Mouse (Mus musculus) limb, embryonic 15.5 days (tissue): ENCODE measurements around the gene Arhgef12. TPM values are rescaled to one million over a fixed set of nuclear protein-coding genes. Genes with fewer than 3 reads are reported as not detected.
"Not testable (repeated sequence)": the region's sequence is repeated elsewhere in the genome, so short reads cannot be mapped to it uniquely, and the experiment has no call there.

ENCODE experiments used
- ATAC-seq: fragments of 200-750 bp; cut with Nextera tagmentation; 2 replicates; pipeline ENCODE4 v1.8.0; 2017; ENCODE audit warnings: low read depth, moderate TSS enrichment; ENCODE audit not compliant: insufficient number of reproducible peaks, low FRiP score, low TSS enrichment
- H3K27ac ChIP-seq: fragments of 300-500 bp; sonication (generic); 2 replicates; pipeline ENCODE4 v1.5.1; 2015; ENCODE audit warnings: moderate library complexity, mild to moderate bottlenecking, inconsistent platforms
- H3K27me3 ChIP-seq: fragments of 300-500 bp; sonication (generic); 2 replicates; pipeline ENCODE4 v1.6.1; 2015; ENCODE audit warnings: inconsistent platforms
- H3K36me3 ChIP-seq: fragments of 300-500 bp; sonication (generic); 2 replicates; pipeline ENCODE4 v1.6.1; 2015; ENCODE audit warnings: inconsistent platforms
- H3K4me1 ChIP-seq: fragments of 300-500 bp; sonication (generic); 2 replicates; pipeline ENCODE4 v1.6.1; 2015; ENCODE audit warnings: inconsistent platforms
- H3K4me2 ChIP-seq: fragments of 300-500 bp; sonication (generic); 2 replicates; pipeline ENCODE4 v1.6.1; 2015; ENCODE audit warnings: mild to moderate bottlenecking, inconsistent platforms
- H3K4me3 ChIP-seq: fragments of 300-500 bp; sonication (generic); 2 replicates; pipeline ENCODE4 v1.5.1; 2015; ENCODE audit warnings: mild to moderate bottlenecking, inconsistent platforms
- H3K9ac ChIP-seq: fragments of 300-500 bp; sonication (generic); 2 replicates; pipeline ENCODE4 v1.6.1; 2015; ENCODE audit warnings: inconsistent platforms
- H3K9me3 ChIP-seq: fragments of 300-500 bp; sonication (generic); 2 replicates; pipeline ENCODE4 v1.6.1; 2016; ENCODE audit warnings: inconsistent platforms
- WGBS: fragments of 180-500 bp; shearing (Covaris S2); methylation state at CpG from one replicate; pipeline ENCODE4 v1.1.7; 2015; 5-methylcytosine and 5-hydroxymethylcytosine counted together
- polyA plus RNA-seq: library from polyadenylated mRNA; unstranded; fragments of >200 nt; fragmentation: Nextera tagmentation; extraction: Ambion mirVana; gene quantifications from 2 replicates; pipeline ENCODE4 v1.2.1, GENCODE M21; 2015

The Arhgef12 gene
- polyA plus RNA-seq, 1 experiment from 2014 or later, result 13.2 TPM

DNA sequence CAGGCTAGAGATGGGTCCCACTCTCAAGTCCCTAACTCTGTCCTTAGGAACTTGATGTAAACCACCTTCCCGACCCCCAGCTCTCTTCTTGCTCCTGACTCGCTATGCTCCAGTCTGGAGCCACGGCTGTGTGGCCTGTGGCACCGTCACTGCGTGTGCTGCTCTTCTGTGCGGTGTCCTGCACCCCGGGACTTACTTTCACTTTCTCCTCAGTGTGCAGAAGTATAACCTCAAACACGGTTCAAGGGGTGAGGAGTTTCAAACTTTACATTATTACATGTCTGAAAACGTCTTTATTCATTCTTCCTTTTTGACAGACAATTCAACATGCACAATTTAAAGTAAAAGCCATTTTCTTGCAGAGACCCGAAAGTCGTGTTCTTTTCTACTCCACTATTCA lies 111.7 kb downstream of the Arhgef12 start:
- no peak overlapping the region for H3K9ac ChIP-seq
- H3K4me1 ChIP-seq, result no peaks in the 10 kb centered on the region
- ATAC-seq, result no peak
- 94% methylated on average over 11 of the region's 11 CpGs for WGBS
- no peaks in the 10 kb centered on the region for H3K27me3 ChIP-seq
- no peak overlapping the region for H3K4me3 ChIP-seq
- H3K4me2 ChIP-seq, result no peak overlapping the region
- no peaks in the 10 kb centered on the region for H3K9me3 ChIP-seq
- H3K36me3 ChIP-seq, result peaks cover 79% of the 10 kb centered on the region
- no peak overlapping the region for H3K27ac ChIP-seq

- ATAC-seq, result no peak
- no peak overlapping the region for H3K4me2 ChIP-seq
- H3K4me3 ChIP-seq, result no peak overlapping the region
- H3K4me1 ChIP-seq, result no peaks in the 10 kb centered on the region
- H3K27me3 ChIP-seq, result no peaks in the 10 kb centered on the region
- H3K36me3 ChIP-seq, result peaks cover 80% of the 10 kb centered on the region
- WGBS, result 85% methylated on average over 4 of the region's 4 CpGs
- H3K9me3 ChIP-seq, result no peaks in the 10 kb centered on the region
- no peak overlapping the region for H3K27ac ChIP-seq
- no peak overlapping the region for H3K9ac ChIP-seq
Observed at GRCm38 (mm10) chr9:42994708-42995107, 112.3 kb downstream of the Arhgef12 start.

- Histone ChIP-seq H3K36me3 (peaks cover 77% of the 10 kb centered on the region), H3K4me3 (no peak overlapping the region), H3K4me2 (no peak overlapping the region), H3K9ac (no peak overlapping the region), H3K9me3 (no peaks in the 10 kb centered on the region), H3K4me1 (no peaks in the 10 kb centered on the region), H3K27ac (no peak overlapping the region), H3K27me3 (no peaks in the 10 kb centered on the region)
- no peak for ATAC-seq
- WGBS, result 79% methylated on average over 4 of the region's 4 CpGs
Observed at GRCm38 (mm10) chr9:42993659-42994058, 113.4 kb downstream of the Arhgef12 start.

DNA sequence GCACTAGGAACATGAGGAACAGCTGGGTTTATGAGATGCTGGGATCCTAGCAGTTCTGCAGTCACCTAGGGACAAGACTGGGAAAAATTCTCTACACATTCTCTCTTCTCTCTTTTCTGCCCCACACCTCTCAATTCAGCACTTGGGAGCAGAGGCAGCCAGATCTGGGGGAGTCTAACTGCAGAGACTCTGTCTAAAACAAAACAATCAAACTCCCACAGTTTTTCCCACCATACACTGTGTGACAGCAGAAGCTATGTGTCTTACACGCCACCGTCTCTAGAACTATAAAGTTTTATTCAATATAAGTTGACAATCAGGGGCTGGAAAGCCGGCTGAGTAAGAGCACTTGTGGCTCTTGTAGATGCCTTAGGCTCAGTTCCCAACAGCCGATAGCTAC lies 119.1 kb downstream of the Arhgef12 start:
- no peaks in the 10 kb centered on the region for H3K9me3 ChIP-seq
- no peaks in the 10 kb centered on the region for H3K27me3 ChIP-seq
- no peak overlapping the region for H3K4me2 ChIP-seq
- no peak overlapping the region for H3K27ac ChIP-seq
- 79% methylated on average over 4 of the region's 4 CpGs for WGBS
- no peak overlapping the region for H3K4me3 ChIP-seq
- no peak for ATAC-seq
- peaks cover 66% of the 10 kb centered on the region for H3K36me3 ChIP-seq
- H3K9ac ChIP-seq, result no peak overlapping the region
- no peaks in the 10 kb centered on the region for H3K4me1 ChIP-seq

- no peak for ATAC-seq
- Histone ChIP-seq H3K4me2 (no peak overlapping the region), H3K27me3 (no peaks in the 10 kb centered on the region), H3K4me1 (peaks cover 2% of the 10 kb centered on the region; the same call in 1 of the 2 replicates), H3K9me3 (no peaks in the 10 kb centered on the region), H3K4me3 (no peak overlapping the region), H3K36me3 (peaks cover 62% of the 10 kb centered on the region), H3K27ac (peak overlapping the region; percentile 54; the same call in 1 of the 2 replicates), H3K9ac (no peak overlapping the region)
- 58% methylated on average over 11 of the region's 11 CpGs for WGBS
Observed at GRCm38 (mm10) chr9:42968894-42969521, 138.0 kb downstream of the Arhgef12 start.

DNA sequence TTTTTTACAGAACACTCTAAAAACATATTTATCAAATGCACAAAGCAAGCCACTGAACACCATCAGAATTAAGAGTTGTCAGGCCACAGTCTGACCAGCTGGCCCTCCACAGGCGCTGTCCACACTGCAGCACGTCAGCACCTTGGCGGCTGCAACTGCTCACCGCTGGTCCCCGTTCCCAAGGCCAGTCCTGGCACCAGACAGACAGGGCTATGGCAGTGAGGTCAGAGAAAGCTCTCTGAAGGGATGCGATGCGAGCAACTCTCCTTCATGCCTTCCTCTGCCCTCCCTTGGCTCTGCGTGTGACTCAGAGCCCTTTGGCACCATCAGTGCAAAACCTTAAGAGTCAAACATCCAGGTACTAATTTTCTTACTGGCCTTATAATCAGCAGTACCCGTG lies 139.3 kb downstream of the Arhgef12 start:
- H3K4me2 ChIP-seq, result no peak overlapping the region
- H3K4me3 ChIP-seq, result no peak overlapping the region
- peaks cover 2% of the 10 kb centered on the region; the same call in 1 of the 2 replicates for H3K4me1 ChIP-seq
- H3K36me3 ChIP-seq, result peaks cover 53% of the 10 kb centered on the region
- no peak for ATAC-seq
- H3K27ac ChIP-seq, result no peak overlapping the region
- H3K9me3 ChIP-seq, result no peaks in the 10 kb centered on the region
- WGBS, result 82% methylated on average over 9 of the region's 9 CpGs
- no peak overlapping the region for H3K9ac ChIP-seq
- H3K27me3 ChIP-seq, result no peaks in the 10 kb centered on the region

DNA sequence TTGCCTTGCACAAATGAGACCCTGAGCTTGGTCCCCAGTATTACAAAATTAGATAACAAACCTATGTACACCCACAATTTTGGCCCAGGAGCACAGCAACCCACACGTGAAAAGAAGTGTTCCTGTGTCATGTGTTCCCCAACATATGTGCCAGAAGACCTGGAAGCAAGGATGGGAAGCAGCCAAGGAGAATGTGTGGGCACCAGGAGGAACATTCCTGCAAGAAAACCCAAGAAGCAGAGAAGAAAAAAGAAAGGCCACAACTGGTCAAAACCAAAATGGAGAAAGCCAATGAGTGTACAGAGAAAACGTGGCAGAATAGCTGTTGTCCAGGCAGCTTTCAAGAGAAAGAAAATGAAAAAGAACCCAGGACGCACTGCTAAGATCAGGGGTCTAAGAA lies 142.2 kb downstream of the Arhgef12 start:
- not testable (repeated sequence) for H3K4me2 ChIP-seq, ATAC-seq, H3K9ac ChIP-seq, H3K27ac ChIP-seq, H3K4me3 ChIP-seq, H3K4me1 ChIP-seq, H3K27me3 ChIP-seq, H3K9me3 ChIP-seq
- H3K36me3 ChIP-seq, result peaks cover 29% of the 10 kb centered on the region
- WGBS, result 83% methylated on average over 3 of the region's 3 CpGs

- no peak for ATAC-seq
- H3K36me3 ChIP-seq, result peaks cover 25% of the 10 kb centered on the region
Observed at GRCm38 (mm10) chr9:42964366-42964765, 142.7 kb downstream of the Arhgef12 start.

GRCm38 (mm10) chr9:42962506-42962905 lies 144.5 kb downstream of the Arhgef12 start:
- Histone ChIP-seq H3K4me3 (no peak overlapping the region), H3K27me3 (0 out of 2 replicates have a peak, but pooled peaks cover 4% of the 10 kb centered on the region), H3K9me3 (no peaks in the 10 kb centered on the region), H3K4me2 (no peak overlapping the region), H3K36me3 (peaks cover 11% of the 10 kb centered on the region; the same call in 1 of the 2 replicates), H3K27ac (no peak overlapping the region), H3K9ac (no peak overlapping the region), H3K4me1 (peaks cover 2% of the 10 kb centered on the region; the same call in 1 of the 2 replicates)
- ATAC-seq, result no peak
- 79% methylated on average over 6 of the region's 6 CpGs for WGBS

More at GRCm38 (mm10) chr9:42964366-42964765, 142.7 kb downstream of the Arhgef12 start:
- Histone ChIP-seq H3K9ac (no peak overlapping the region), H3K9me3 (no peaks in the 10 kb centered on the region), H3K27ac (peak overlapping the region; percentile 40; the same call in 1 of the 2 replicates), H3K4me2 (no peak overlapping the region), H3K4me1 (peaks cover 2% of the 10 kb centered on the region; the same call in 1 of the 2 replicates), H3K27me3 (no peaks in the 10 kb centered on the region), H3K4me3 (no peak overlapping the region)
- WGBS, result 58% methylated on average over 12 of the region's 12 CpGs

- WGBS, result 52% methylated on average over 7 of the region's 7 CpGs
- no peaks in the 10 kb centered on the region for H3K9me3 ChIP-seq
- no peak overlapping the region for H3K9ac ChIP-seq
- no peak overlapping the region for H3K4me2 ChIP-seq
- no peak overlapping the region for H3K4me3 ChIP-seq
- no peak for ATAC-seq
- H3K27me3 ChIP-seq, result 0 out of 2 replicates have a peak, but pooled peaks cover 4% of the 10 kb centered on the region
- H3K27ac ChIP-seq, result no peak overlapping the region
- H3K36me3 ChIP-seq, result no peaks in the 10 kb centered on the region
- H3K4me1 ChIP-seq, result no peaks in the 10 kb centered on the region
Observed at GRCm38 (mm10) chr9:42958401-42958800, 148.6 kb downstream of the Arhgef12 start.

GRCm38 (mm10) chr9:42948381-42948780 lies 158.7 kb downstream of the Arhgef12 start:
- 67% methylated on average over 1 of the region's 1 CpGs for WGBS

DNA sequence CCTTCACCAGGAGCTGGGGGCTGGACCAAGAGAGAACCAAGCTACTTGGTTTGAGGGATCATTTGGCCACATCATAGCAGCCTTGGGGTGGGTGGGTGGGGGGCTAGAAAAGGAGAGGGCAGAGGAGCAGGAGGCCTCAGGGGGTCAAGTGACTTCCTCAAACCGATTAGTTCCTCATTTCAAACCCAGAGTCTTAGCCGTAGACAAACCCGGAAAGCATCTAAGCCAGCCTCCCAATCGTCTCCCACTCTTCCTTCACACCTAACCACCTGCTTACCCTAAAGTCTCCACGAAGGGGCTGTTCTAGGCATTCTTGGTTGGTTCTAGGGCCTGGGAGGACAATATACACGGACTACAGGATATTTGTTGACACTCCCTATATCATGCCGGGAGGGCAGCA lies 161.9 kb downstream of the Arhgef12 start:
- ATAC-seq, result no peak
- Histone ChIP-seq H3K4me1 (peaks cover 19% of the 10 kb centered on the region), H3K9me3 (no peaks in the 10 kb centered on the region), H3K4me2 (no peak overlapping the region), H3K4me3 (no peak overlapping the region), H3K27me3 (peaks cover 40% of the 10 kb centered on the region), H3K27ac (no peak overlapping the region), H3K9ac (no peak overlapping the region), H3K36me3 (no peaks in the 10 kb centered on the region)
- WGBS, result 76% methylated on average over 7 of the region's 7 CpGs

More at GRCm38 (mm10) chr9:42948381-42948780, 158.7 kb downstream of the Arhgef12 start:
- Histone ChIP-seq H3K4me3 (no peak overlapping the region), H3K27me3 (peaks cover 16% of the 10 kb centered on the region), H3K27ac (no peak overlapping the region), H3K4me1 (peaks cover 8% of the 10 kb centered on the region), H3K4me2 (no peak overlapping the region), H3K9me3 (no peaks in the 10 kb centered on the region), H3K9ac (no peak overlapping the region), H3K36me3 (no peaks in the 10 kb centered on the region)
- ATAC-seq, result no peak
